Mouse (Mus musculus) liver, adult 2 months (tissue): ENCODE results near the gene Hlx.

ENCODE experiments used
- CTCF ChIP-seq: fragments of 200-500 bp; IDR thresholded peaks from 2 replicates; pipeline ENCODE4 v1.5.1; 2011; ENCODE audit warnings: low read depth, low read length, control low read depth
- POLR2A ChIP-seq: fragments of 200-500 bp; IDR thresholded peaks from 2 replicates; pipeline ENCODE4 v1.6.1; 2011; ENCODE audit warnings: low read length, control low read depth; ENCODE audit not compliant: insufficient read depth; ENCODE audit errors: extremely low read depth

DNA sequence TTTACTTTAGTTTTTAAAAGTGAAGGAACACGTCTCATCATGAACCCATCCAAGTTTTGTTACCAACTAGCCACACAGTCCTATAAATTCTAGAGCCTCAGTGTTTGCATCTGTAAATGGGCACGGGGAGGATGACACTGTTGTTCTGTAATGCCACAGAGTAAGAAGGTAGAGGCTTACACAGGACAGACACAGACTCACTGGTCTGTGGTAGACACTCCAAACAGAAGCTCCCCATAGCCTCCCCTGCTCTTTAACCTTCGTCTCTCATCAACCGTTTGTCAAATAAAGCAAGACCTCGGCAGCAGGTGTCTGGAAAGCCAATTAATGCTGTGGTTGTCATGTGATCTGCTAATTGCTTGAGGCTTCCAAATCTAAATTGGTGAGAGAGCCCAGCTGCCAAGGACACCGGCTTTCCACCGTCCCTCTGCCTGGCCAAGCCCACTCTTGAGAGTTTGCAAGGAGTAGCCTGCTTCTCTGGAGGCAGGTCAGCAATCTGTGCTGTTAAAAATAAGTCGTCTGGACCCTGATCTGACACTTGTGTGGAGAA, 52.9 kb downstream of the Hlx start:
- TF ChIP-seq POLR2A (no peak), CTCF (no peak)
